Mouse (Mus musculus) small intestine, adult 2 months (tissue): Measurements from ENCODE around the gene Sipa1l3.

Experiments
- CTCF ChIP-seq: fragments of 200-500 bp; IDR thresholded peaks from 2 replicates; pipeline ENCODE4 v1.5.1; 2012; ENCODE audit warnings: low read depth, mild to moderate bottlenecking, control low read depth, inconsistent platforms, low read length, moderate library complexity, mixed read lengths; ENCODE audit not compliant: insufficient replicate concordance, insufficient read length; ENCODE audit errors: extremely low read depth
- POLR2A ChIP-seq: fragments of 200-500 bp; IDR thresholded peaks from 2 replicates; pipeline ENCODE4 v1.6.1; 2012; ENCODE audit warnings: low read depth, mild to moderate bottlenecking, control low read depth, inconsistent platforms, low read length, moderate library complexity

- TF ChIP-seq CTCF (no peak), POLR2A (no peak)
Observed at GRCm38 (mm10) chr7:29374054-29374453, 144.4 kb downstream of the Sipa1l3 start.
